Mouse (Mus musculus) stomach, postnatal 0 days (tissue): Measurements from ENCODE around the gene Srbd1.

Experiments
- CTCF ChIP-seq: IDR thresholded peaks from 2 replicates; pipeline ENCODE4 v1.5.1; 2016; ENCODE audit warnings: antibody characterized with exemption, low read depth, mild to moderate bottlenecking, moderate library complexity
- EP300 ChIP-seq: optimal IDR thresholded peaks from 2 replicates; pipeline ENCODE3; 2016; ENCODE audit warnings: antibody characterized with exemption

GRCm38 (mm10) chr17:86156999-86157398, 12.0 kb upstream of the Srbd1 start:
- TF ChIP-seq EP300 (no peak), CTCF (no peak)
